Mouse (Mus musculus) embryonic fibroblast, embryonic 13.5 days (primary cell): ENCODE data around the gene Arpc3.

Experiments
- CTCF ChIP-seq: IDR thresholded peaks from 2 replicates; pipeline ENCODE4 v1.5.1; 2011; ENCODE audit warnings: mild to moderate bottlenecking, control low read depth, low read length, moderate library complexity, borderline replicate concordance; ENCODE audit not compliant: insufficient read depth
- POLR2A ChIP-seq: IDR thresholded peaks from 2 replicates; pipeline ENCODE4 v1.6.1; 2011; ENCODE audit warnings: low read depth, mild to moderate bottlenecking, control low read depth, low read length, moderate library complexity

GRCm38 (mm10) chr5:122390671-122391070, 1.0 kb upstream of the Arpc3 start:
- TF ChIP-seq CTCF (no peak), POLR2A (no peak)
